ENCODE assay signal across 13 mouse cellular contexts in the genomic region with DNA sequence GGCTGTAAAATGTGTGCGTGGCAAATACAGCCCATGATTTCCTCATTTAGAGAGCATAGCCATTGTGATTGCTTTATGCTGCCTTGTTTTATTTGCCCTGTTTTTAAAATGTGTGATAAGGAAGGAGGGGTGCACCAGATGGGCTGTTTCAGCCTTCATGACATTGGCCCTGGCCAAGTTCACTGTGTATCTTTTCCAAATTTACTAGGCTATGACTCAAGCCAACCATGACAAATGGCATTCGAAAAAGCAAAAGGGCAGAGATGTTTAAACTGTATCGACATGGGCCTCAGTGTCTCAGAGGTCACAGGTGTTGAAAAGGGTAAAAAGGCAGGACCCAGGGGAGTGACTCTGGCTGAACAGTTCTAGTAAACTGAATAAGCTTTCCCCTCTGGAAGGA. TPM values are rescaled to one million over a fixed set of nuclear protein-coding genes. Genes with fewer than 3 reads are reported as not detected.
DNase-seq lines count a peak whose midpoint lies in the region; ATAC-seq and TF ChIP-seq lines count a peak whose summit lies in the region.
"Had no signal": no experiment of that assay in that cellular context is flagged by ENCODE, and none has a peak within 500 bp of the region (broad histone marks: within the 10 kb centered on the region; RNA-seq: fewer than 3 reads in every experiment).

No protein-coding gene starts in this region.

- H3K9me3 ChIP-seq in kidney, embryonic 14.5 days (ENCODE audit: control insufficient read depth, low read length): no peaks in the 10 kb centered on the region
- no peaks in the 10 kb centered on the region for H3K9me3 ChIP-seq in intestine, embryonic 16.5 days (ENCODE audit: control insufficient read depth, low read length)
- H3K9me3 ChIP-seq: forebrain, embryonic 10.5 days; heart, embryonic 15.5 days had no signal

- H3K27me3 ChIP-seq in kidney, adult 2 months (replicated peaks; ENCODE audit: control insufficient read depth, insufficient read depth, low read length): no peaks in the 10 kb centered on the region
- H3K27me3 ChIP-seq in kidney, embryonic 14.5 days (ENCODE audit: control insufficient read depth, insufficient read depth, low read length): no peaks in the 10 kb centered on the region
- no peaks in the 10 kb centered on the region for H3K27me3 ChIP-seq in intestine, embryonic 16.5 days (replicated peaks; ENCODE audit: control insufficient read depth, insufficient read depth, low read length)
- H3K27me3 ChIP-seq: heart, embryonic 15.5 days had no signal

- TF ChIP-seq CTCF in kidney, adult 2 months (conservative IDR thresholded peaks at IDR 0.05; ENCODE audit: insufficient read depth, insufficient read length, low read depth, low read length): no peak

- no peak overlapping the region for H3K4me3 ChIP-seq in kidney, adult 2 months (ENCODE audit: insufficient read depth, low read depth, low read length)
- no peak overlapping the region for H3K4me3 ChIP-seq in kidney, embryonic 14.5 days (ENCODE audit: low read length)
- no peak overlapping the region for H3K4me3 ChIP-seq in intestine, embryonic 16.5 days (ENCODE audit: low read length)
- H3K4me3 ChIP-seq: forebrain, embryonic 10.5 days; heart, embryonic 15.5 days had no signal

- no peak overlapping the region for H3K9ac ChIP-seq in kidney, embryonic 14.5 days (ENCODE audit: low read depth, low read length)
- no peak overlapping the region for H3K9ac ChIP-seq in intestine, embryonic 16.5 days (ENCODE audit: low read depth, low read length)
- H3K9ac ChIP-seq: heart, embryonic 15.5 days had no signal

- H3K4me2 ChIP-seq in kidney, embryonic 14.5 days (replicated peaks; ENCODE audit: low read depth, low read length): no peak overlapping the region
- no peak overlapping the region for H3K4me2 ChIP-seq in intestine, embryonic 16.5 days (ENCODE audit: low read depth, low read length)
- H3K4me2 ChIP-seq: heart, embryonic 15.5 days had no signal

- H3K36me3 ChIP-seq in kidney, adult 2 months (ENCODE audit: control insufficient read depth, insufficient read depth, low read length): no peaks in the 10 kb centered on the region
- no peaks in the 10 kb centered on the region for H3K36me3 ChIP-seq in kidney, embryonic 14.5 days (ENCODE audit: control insufficient read depth, insufficient read depth, low read length)
- no peaks in the 10 kb centered on the region for H3K36me3 ChIP-seq in intestine, embryonic 16.5 days (ENCODE audit: control insufficient read depth, insufficient read depth, low read length)
- H3K36me3 ChIP-seq: forebrain, embryonic 10.5 days; heart, embryonic 15.5 days had no signal

- DNase-seq in adrenal gland, adult (ENCODE audit: inconsistent age in 2 of 2, low spot score in 1 of 2): peak; percentile 75 to 92
- DNase-seq in adrenal gland, postnatal 25 days: no peak
- peak; percentile 61 for DNase-seq in kidney, adult 2 months
- DNase-seq in adipocyte (ENCODE audit: low spot score): peak; percentile 23
- DNase-seq in thymus, adult 18-20 months: no peak
- no peak for DNase-seq in gastrocnemius, postnatal 25 days
- DNase-seq: right cerebral cortex, adult 18-20 months had no signal

- no peak for ATAC-seq in kidney, embryonic 14.5 days (ENCODE audit: low FRiP score, low TSS enrichment)
- peak; percentile 43; the same call in 1 of the 2 replicates for ATAC-seq in intestine, embryonic 16.5 days
- ATAC-seq: hindbrain, postnatal 0 days had no signal

- WGBS in kidney, adult 2 months: 26% methylated on average over 3 of the region's 3 CpGs
- 17% methylated on average over 3 of the region's 3 CpGs for WGBS in kidney, embryonic 14.5 days
- WGBS in intestine, embryonic 16.5 days: 39% methylated on average over 3 of the region's 3 CpGs

- no peak overlapping the region for H3K27ac ChIP-seq in kidney, adult 2 months (ENCODE audit: insufficient read depth, low read depth, low read length)
- H3K27ac ChIP-seq in kidney, embryonic 14.5 days (ENCODE audit: low read depth, low read length): no peak overlapping the region; the same call in 1 of the 2 replicates
- H3K27ac ChIP-seq in intestine, embryonic 16.5 days (ENCODE audit: low read length): no peak overlapping the region
- H3K27ac ChIP-seq: forebrain, embryonic 10.5 days; heart, embryonic 15.5 days; hindbrain, postnatal 0 days; macrophage had no signal

- no peak for TF ChIP-seq POLR2A in kidney, adult 2 months (IDR thresholded peaks at IDR 0.05; ENCODE audit: low read depth, low read length)

- H3K4me1 ChIP-seq in kidney, adult 2 months (ENCODE audit: control insufficient read depth, insufficient read depth, low read length): peaks cover 5% of the 10 kb centered on the region; the same call in 1 of the 2 replicates
- 0 out of 2 replicates have a peak, but pooled peaks cover 5% of the 10 kb centered on the region for H3K4me1 ChIP-seq in kidney, embryonic 14.5 days (ENCODE audit: control insufficient read depth, insufficient read depth, low read length)
- H3K4me1 ChIP-seq in intestine, embryonic 16.5 days (ENCODE audit: control insufficient read depth, insufficient read depth, low read length): peaks cover 24% of the 10 kb centered on the region

RNA-seq across cellular contexts. Expression of gene Ppp1cb, which starts 17.3 kb away (rescaled TPM):
- 445 and 531 TPM in 2 replicates for total RNA-seq in adrenal gland, postnatal 25 days (2021)
- 25.4 and 46.3 TPM in 2 replicates for polyA plus RNA-seq in kidney, adult 2 months (2012; rRNA removed)
- 219 and 229 TPM in 2 replicates for polyA plus RNA-seq in kidney, embryonic 14.5 days (2014; fragmentation: Nextera tagmentation; extraction: Ambion mirVana)
- polyA plus RNA-seq in intestine, embryonic 16.5 days (2015; fragmentation: Nextera tagmentation; extraction: Ambion mirVana): 161 and 168 TPM in 2 replicates
- total RNA-seq in gastrocnemius, postnatal 25 days (2021): 100 to 1,000 TPM; 407 TPM

Comparison
In these comparisons a context has a peak if more than half of its experiments do, and no peak if none do; other contexts are left out.
1. DNase-seq: peak in adrenal gland, adult (2 of 2), kidney, adult 2 months (single experiment) and adipocyte (single experiment); none in adrenal gland, postnatal 25 days (single experiment), thymus, adult 18-20 months (0 of 2) and gastrocnemius, postnatal 25 days (single experiment).